ENCODE assay signal across 27 mouse cellular contexts in genomic region chr6:50521532-50522135, GRCm38 (mm10). TPM values are rescaled to one million over a fixed set of nuclear protein-coding genes. Genes with fewer than 3 reads are reported as not detected.
DNase-seq lines count a peak whose midpoint lies in the region; ATAC-seq lines count a peak whose summit lies in the region.
"Had no signal": no experiment of that assay in that cellular context is flagged by ENCODE, and none has a peak within 500 bp of the region (broad histone marks: within the 10 kb centered on the region; RNA-seq: fewer than 3 reads in every experiment).

No protein-coding gene starts in this region.

- H3K9ac ChIP-seq in heart, embryonic 11.5 days (ENCODE audit: low read depth, low read length) = no peak overlapping the region
- H3K9ac ChIP-seq: embryonic facial prominence, embryonic 15.5 days; forebrain, embryonic 13.5 days; heart, embryonic 13.5 days; hindbrain, embryonic 15.5 days; limb, embryonic 13.5 days; lung, embryonic 15.5 days; midbrain, embryonic 13.5 days had no signal

- H3K27me3 ChIP-seq in heart, embryonic 10.5 days (ENCODE audit: insufficient read depth, poor library complexity, severe bottlenecking) = peaks cover 3% of the 10 kb centered on the region; the same call in 1 of the 2 replicates
- no peaks in the 10 kb centered on the region for H3K27me3 ChIP-seq in heart, embryonic 11.5 days (ENCODE audit: control insufficient read depth, insufficient read depth, low read length)
- H3K27me3 ChIP-seq: CH12.LX; embryonic facial prominence, embryonic 15.5 days; forebrain, embryonic 13.5 days; heart, embryonic 13.5 days; hindbrain, embryonic 15.5 days; limb, embryonic 13.5 days; lung, embryonic 15.5 days; midbrain, embryonic 13.5 days had no signal

- no peaks in the 10 kb centered on the region for H3K4me1 ChIP-seq in heart, embryonic 10.5 days
- H3K4me1 ChIP-seq in heart, embryonic 11.5 days (ENCODE audit: control insufficient read depth, insufficient read depth, low read length) = no peaks in the 10 kb centered on the region
- H3K4me1 ChIP-seq: forebrain, embryonic 13.5 days; heart, embryonic 13.5 days; lung, embryonic 15.5 days had no signal

- H3K4me2 ChIP-seq in heart, embryonic 11.5 days = no peak overlapping the region
- H3K4me2 ChIP-seq: embryonic facial prominence, embryonic 15.5 days; forebrain, embryonic 13.5 days; heart, embryonic 13.5 days; hindbrain, embryonic 15.5 days; limb, embryonic 13.5 days; liver, embryonic 11.5 days; lung, embryonic 15.5 days; midbrain, embryonic 13.5 days had no signal

- peak; percentile 42 for DNase-seq in heart, embryonic 10.5 days (ENCODE audit: low spot score)
- DNase-seq in adrenal gland, postnatal 14 days = peak; percentile 43
- DNase-seq in induced T-regulatory cell, adult 2 months (ENCODE audit: low read depth) = peak; percentile 43
- no peak for DNase-seq in left cerebral cortex, adult 11 months (ENCODE audit: low spot score)
- no peak for DNase-seq in urinary bladder, postnatal 14 days (ENCODE audit: low spot score)
- DNase-seq: cerebellum, adult 2 months; cerebellum, postnatal 14 days; gastrocnemius, postnatal 10 days; heart, adult 18-20 months; heart, postnatal 10 days; kidney, adult 2 months; layer of hippocampus, adult 9-11 months; thymus, adult 2 months; thymus, postnatal 36 days had no signal

- 75% methylated on average over 7 of the region's 7 CpGs for WGBS in heart, embryonic 10.5 days
- WGBS in heart, embryonic 11.5 days (ENCODE audit: insufficient replicate concordance) = 77% methylated on average over 7 of the region's 7 CpGs

- H3K27ac ChIP-seq in heart, embryonic 10.5 days = no peak overlapping the region
- no peak overlapping the region for H3K27ac ChIP-seq in heart, embryonic 11.5 days (ENCODE audit: low read depth, low read length)
- H3K27ac ChIP-seq: embryonic facial prominence, embryonic 10.5 days; embryonic facial prominence, embryonic 15.5 days; forebrain, embryonic 13.5 days; heart, embryonic 13.5 days; hindbrain, embryonic 10.5 days; hindbrain, embryonic 15.5 days; left cerebral cortex, adult 2 months; limb, embryonic 13.5 days; lung, embryonic 15.5 days; midbrain, embryonic 13.5 days had no signal

- H3K4me3 ChIP-seq in heart, embryonic 10.5 days = no peak overlapping the region
- no peak overlapping the region for H3K4me3 ChIP-seq in heart, embryonic 11.5 days (ENCODE audit: low read depth, low read length)
- H3K4me3 ChIP-seq: embryonic facial prominence, embryonic 10.5 days; embryonic facial prominence, embryonic 15.5 days; forebrain, embryonic 13.5 days; heart, embryonic 13.5 days; hindbrain, embryonic 10.5 days; hindbrain, embryonic 15.5 days; left cerebral cortex, adult 2 months; limb, embryonic 13.5 days; lung, embryonic 15.5 days; midbrain, embryonic 13.5 days had no signal

- ATAC-seq in heart, embryonic 11.5 days (replicated peaks; ENCODE audit: insufficient number of reproducible peaks, low FRiP score, low TSS enrichment) = no peak
- ATAC-seq: forebrain, embryonic 13.5 days; midbrain, embryonic 13.5 days had no signal

- H3K36me3 ChIP-seq in heart, embryonic 10.5 days = no peaks in the 10 kb centered on the region
- no peaks in the 10 kb centered on the region for H3K36me3 ChIP-seq in heart, embryonic 11.5 days (ENCODE audit: control insufficient read depth, insufficient read depth, low read length)
- H3K36me3 ChIP-seq: embryonic facial prominence, embryonic 10.5 days; embryonic facial prominence, embryonic 15.5 days; heart, embryonic 13.5 days; hindbrain, embryonic 10.5 days; hindbrain, embryonic 15.5 days; limb, embryonic 13.5 days; lung, embryonic 15.5 days; midbrain, embryonic 13.5 days had no signal

- no peaks in the 10 kb centered on the region for H3K9me3 ChIP-seq in heart, embryonic 10.5 days
- H3K9me3 ChIP-seq in heart, embryonic 11.5 days (replicated peaks; ENCODE audit: control insufficient read depth, low read length) = no peaks in the 10 kb centered on the region
- H3K9me3 ChIP-seq: embryonic facial prominence, embryonic 10.5 days; embryonic facial prominence, embryonic 15.5 days; forebrain, embryonic 13.5 days; heart, embryonic 13.5 days; hindbrain, embryonic 10.5 days; hindbrain, embryonic 15.5 days; limb, embryonic 13.5 days; lung, embryonic 15.5 days; midbrain, embryonic 13.5 days had no signal

RNA-seq across cellular contexts. Expression of gene Cycs, which starts 44.7 kb away (rescaled TPM):
- 149 and 180 TPM in 2 replicates for polyA plus RNA-seq in heart, embryonic 10.5 days (2016; fragmentation: Nextera tagmentation; extraction: Ambion mirVana)
- 168 and 176 TPM in 2 replicates for polyA plus RNA-seq in heart, embryonic 11.5 days (2014; fragmentation: Nextera tagmentation; extraction: Ambion mirVana)
- 110 and 115 TPM in 2 replicates for total RNA-seq in adrenal gland, postnatal 14 days (2021)

Comparison
In these comparisons a context has a peak if more than half of its experiments do, and no peak if none do; other contexts are left out.
1. DNase-seq: peak in heart, embryonic 10.5 days (single experiment), adrenal gland, postnatal 14 days (single experiment) and induced T-regulatory cell, adult 2 months (single experiment); none in left cerebral cortex, adult 11 months (single experiment) and urinary bladder, postnatal 14 days (single experiment).